Mouse (Mus musculus) spleen, postnatal 10 days (tissue): ENCODE results near the gene Pcdh9.

Source experiments
- DNase-seq, 2 experiments: peaks; one replicate each; pipeline ENCODE4 v3.0.0; 2021 to 2022; ENCODE audit warnings: low spot score in 2 of 2

Gene Pcdh9

GRCm38 (mm10) chr14:93381163-93381562 lies 509.3 kb downstream of the Pcdh9 start:
- DNase-seq = no peak

GRCm38 (mm10) chr14:93380757-93381156 lies 509.7 kb downstream of the Pcdh9 start:
- DNase-seq = no peak

DNA sequence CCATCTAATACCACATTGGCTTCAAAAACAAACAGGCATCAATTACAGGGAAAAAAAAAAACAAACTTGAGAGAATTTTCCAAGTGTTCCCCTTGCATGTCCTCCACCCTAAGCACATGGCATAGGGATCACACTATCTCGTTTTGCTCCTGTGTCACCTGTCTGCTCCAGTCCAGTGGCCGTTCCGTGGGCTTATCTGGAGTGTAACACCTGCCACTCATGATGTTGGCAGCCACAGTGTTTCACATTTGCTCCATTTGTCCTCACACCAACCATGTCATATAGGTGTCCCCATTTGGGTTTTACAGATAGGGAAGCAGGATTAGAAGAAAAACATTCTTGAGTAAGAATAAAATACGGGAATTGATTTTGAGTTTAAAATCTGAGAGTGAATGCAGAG lies 514.3 kb downstream of the Pcdh9 start:
- no peak for DNase-seq

- DNase-seq = no peak
These were observed 516.3 kb downstream of the Pcdh9 start for GRCm38 (mm10) chr14:93374181-93374580.

DNA sequence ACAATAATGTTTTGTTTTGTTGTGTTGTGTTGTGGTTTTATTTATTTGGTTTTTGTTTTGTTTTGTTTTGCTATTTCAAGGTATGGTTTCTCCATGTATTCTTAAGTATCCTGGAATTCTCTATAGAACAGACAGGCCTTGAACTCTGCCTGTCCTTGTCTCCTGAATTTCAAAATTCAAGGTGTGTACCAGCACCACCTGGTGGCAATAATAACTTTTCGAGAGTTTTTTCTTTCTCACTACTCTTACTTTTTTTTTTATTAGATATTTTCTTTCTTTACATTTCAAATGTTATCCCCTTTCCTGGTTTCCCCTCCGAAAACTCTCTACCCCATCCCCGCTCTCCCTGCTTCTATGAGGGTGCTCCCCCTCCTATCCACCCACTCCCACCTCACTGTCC lies 536.3 kb downstream of the Pcdh9 start:
- DNase-seq = no peak

DNA sequence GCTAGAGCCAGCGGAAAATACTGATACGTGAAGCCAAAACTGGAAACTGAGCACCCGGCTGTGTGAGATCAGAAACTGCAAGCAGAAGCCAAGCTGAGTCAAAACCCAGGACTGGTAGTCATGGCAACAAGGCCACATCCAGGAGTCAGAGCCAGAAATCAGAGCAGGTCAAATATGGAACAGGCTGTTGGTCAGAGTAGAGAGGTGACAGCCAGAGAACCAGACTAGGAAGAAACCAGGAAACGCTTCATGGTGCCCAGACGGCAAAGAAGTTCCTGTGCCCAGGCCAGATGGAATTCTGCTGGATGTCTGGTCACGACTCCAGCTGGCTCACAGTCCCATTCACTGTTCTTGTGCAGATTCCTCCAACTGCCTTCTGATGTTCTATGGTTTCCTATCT lies 539.6 kb downstream of the Pcdh9 start:
- no peak for DNase-seq

- DNase-seq = no peak
These were observed 541.3 kb downstream of the Pcdh9 start for GRCm38 (mm10) chr14:93349166-93349565.

DNA sequence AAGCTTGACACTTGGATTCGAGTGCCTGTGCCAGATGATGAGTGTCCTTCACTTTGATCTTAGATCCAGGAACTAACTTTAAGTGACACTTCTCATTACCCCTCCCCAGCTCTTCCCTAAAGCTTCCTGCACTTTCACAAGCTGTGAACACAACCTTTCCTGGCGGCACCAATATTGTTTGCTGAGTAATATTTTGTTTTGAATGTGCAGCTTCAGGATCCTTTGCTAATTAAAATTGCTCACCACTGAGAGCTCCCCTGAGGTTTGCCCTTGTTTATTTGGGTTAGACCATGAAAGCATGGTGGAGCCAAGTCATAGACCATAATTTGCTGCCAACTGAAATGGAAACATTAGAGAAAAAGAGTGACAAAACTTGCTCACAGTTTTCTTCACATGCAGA lies 543.4 kb downstream of the Pcdh9 start:
- DNase-seq = no peak

- DNase-seq = no peak
These were observed 547.7 kb downstream of the Pcdh9 start for GRCm38 (mm10) chr14:93342781-93343180.

GRCm38 (mm10) chr14:93341390-93341789 lies 549.1 kb downstream of the Pcdh9 start:
- DNase-seq = no peak

DNA sequence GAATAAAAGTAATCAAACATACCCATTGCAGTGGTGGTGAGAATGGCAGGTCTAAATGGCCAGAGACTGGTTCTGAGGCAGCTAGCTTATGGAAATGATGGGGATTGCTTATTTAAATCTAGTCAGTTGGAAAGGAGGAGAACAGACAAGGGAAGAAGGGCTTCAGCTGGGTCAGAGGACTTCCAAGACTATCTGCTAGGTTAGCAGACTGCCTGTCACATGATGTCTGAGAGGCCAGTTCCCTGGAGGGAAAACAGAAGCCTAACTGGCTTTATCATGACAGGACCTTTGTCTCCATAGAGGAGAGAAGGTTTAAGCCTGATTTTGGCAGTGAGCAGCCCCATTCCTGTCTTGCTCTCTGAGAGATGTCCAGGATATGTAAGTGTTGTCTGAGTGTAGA lies 561.2 kb downstream of the Pcdh9 start:
- DNase-seq = no peak

DNA sequence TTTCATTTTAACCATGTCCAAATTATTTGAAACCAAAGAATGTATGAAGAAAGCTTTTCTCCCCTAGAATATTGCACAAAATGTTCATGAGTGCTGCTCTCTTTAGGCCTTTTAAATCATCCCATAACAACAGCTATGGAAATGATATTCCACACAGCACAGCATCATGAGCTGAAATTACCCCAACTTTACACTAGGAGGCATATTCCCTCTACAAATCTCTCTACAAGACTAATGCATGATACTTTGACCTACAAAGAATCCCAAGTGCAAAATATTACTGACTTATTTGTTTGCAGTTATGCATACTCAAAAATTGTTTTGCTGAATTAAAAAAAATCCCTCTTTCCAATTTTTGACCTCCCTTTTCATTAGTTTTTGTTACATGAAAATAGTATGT lies 573.1 kb downstream of the Pcdh9 start:
- DNase-seq = no peak

DNA sequence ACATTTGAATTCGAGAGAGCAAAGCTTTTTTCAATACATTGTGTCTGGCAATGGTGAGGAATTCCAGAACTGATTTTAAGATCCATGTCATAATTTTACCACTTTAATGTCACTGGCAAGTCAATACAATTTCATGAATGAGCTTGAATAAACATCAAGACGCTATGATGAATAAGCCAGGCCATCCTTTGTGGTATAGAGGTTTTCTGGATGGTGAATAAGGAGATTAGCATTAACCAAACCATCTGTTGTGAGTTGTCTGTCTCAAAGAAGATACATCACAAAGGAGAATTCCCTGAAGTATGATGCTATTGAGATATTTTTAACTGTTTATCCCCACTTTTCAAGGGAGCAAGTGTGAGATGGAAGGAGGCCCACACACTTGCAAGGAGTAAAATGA lies 602.1 kb downstream of the Pcdh9 start:
- no peak for DNase-seq

- DNase-seq = no peak
These were observed 602.8 kb downstream of the Pcdh9 start for GRCm38 (mm10) chr14:93287642-93288041.

- DNase-seq = no peak
These were observed 605.3 kb downstream of the Pcdh9 start for GRCm38 (mm10) chr14:93285136-93285535.

- no peak for DNase-seq
These were observed 606.5 kb downstream of the Pcdh9 start for GRCm38 (mm10) chr14:93284009-93284408.

- no peak for DNase-seq
These were observed 614.8 kb downstream of the Pcdh9 start for GRCm38 (mm10) chr14:93275661-93276060.

- DNase-seq = no peak
These were observed 615.7 kb downstream of the Pcdh9 start for GRCm38 (mm10) chr14:93274767-93275166.

GRCm38 (mm10) chr14:93253411-93253810 lies 637.1 kb downstream of the Pcdh9 start:
- DNase-seq = no peak

DNA sequence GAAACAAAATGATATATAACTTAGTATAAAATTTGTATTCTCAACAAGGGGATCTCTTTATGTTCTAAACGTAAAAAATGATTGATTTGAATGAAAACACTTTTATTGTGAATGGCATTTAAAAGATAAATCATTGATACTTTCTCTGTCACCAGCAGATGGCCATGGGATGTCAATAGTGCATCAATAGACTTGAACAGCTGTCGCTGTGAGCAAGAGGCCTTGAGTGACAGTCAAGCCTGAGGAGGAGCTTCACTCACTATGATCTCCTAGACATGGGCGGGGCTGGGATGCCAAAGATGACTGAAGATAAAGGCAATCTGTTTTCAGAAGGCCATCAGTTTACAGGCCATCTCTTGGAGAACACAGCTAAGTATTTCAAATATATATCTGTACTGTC lies 650.2 kb downstream of the Pcdh9 start:
- no peak for DNase-seq

- DNase-seq = no peak
These were observed 656.1 kb downstream of the Pcdh9 start for GRCm38 (mm10) chr14:93234333-93234732.

- no peak for DNase-seq
These were observed 656.9 kb downstream of the Pcdh9 start for GRCm38 (mm10) chr14:93233599-93233998.

GRCm38 (mm10) chr14:93214846-93215245 lies 675.6 kb downstream of the Pcdh9 start:
- DNase-seq = peak; percentile 72 to 89

DNA sequence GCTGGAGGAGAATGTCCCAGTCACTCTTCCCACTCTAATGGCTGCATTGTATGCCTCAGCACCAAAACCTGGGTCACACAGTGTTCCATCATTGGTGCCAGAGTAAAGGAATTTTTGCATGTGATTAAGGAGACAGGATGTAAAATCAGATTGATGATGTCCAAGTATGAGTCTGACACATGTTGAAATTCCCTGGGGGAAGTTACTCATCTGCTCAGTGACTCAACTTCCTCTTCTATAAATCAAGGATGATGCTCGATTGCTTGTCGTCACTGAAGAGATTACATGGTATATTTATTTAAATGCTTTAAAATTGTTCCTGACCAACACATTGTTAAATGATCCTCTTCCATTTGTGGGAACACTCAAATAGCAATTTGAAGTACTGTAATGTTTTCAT lies 690.7 kb downstream of the Pcdh9 start:
- DNase-seq = no peak
